Mouse (Mus musculus): ENCODE measurements around the gene Dph5. TPM values are rescaled to one million over a fixed set of nuclear protein-coding genes. Genes with fewer than 3 reads are reported as not detected.

The Dph5 gene
- polyA plus RNA-seq, 1 experiment from 2014 or later = 21.3 TPM

- Histone ChIP-seq H3K4me3 (replicated peaks; ENCODE audit: low read depth, low read length) (no peak overlapping the region), H3K9ac (ENCODE audit: low read depth, low read length) (no peak overlapping the region), H3K4me2 (ENCODE audit: low read length) (no peak overlapping the region), H3K9me3 (replicated peaks; ENCODE audit: low read length) (no peaks in the 10 kb centered on the region), H3K27me3 (ENCODE audit: insufficient read depth, low read length) (no peaks in the 10 kb centered on the region), H3K36me3 (ENCODE audit: insufficient read depth, low read length) (peaks cover 44% of the 10 kb centered on the region), H3K4me1 (replicated peaks; ENCODE audit: insufficient read depth, low read length) (no peaks in the 10 kb centered on the region), H3K27ac (no peak overlapping the region)
- 68% methylated on average over 3 of the region's 3 CpGs for WGBS
- DNase-seq (ENCODE audit: low spot score) = no peak
- no peak for ATAC-seq (replicated peaks; ENCODE audit: low FRiP score, low read depth)
- TF ChIP-seq CTCF (IDR thresholded peaks at IDR 0.05; ENCODE audit: low read depth) = no peak
Observed at GRCm38 (mm10) chr3:115949220-115949920, 61.7 kb downstream of the Dph5 start.

- Histone ChIP-seq H3K27ac (no peak overlapping the region), H3K4me1 (replicated peaks; ENCODE audit: insufficient read depth, low read length) (no peaks in the 10 kb centered on the region), H3K9me3 (replicated peaks; ENCODE audit: low read length) (no peaks in the 10 kb centered on the region), H3K9ac (ENCODE audit: low read depth, low read length) (no peak overlapping the region), H3K27me3 (ENCODE audit: insufficient read depth, low read length) (no peaks in the 10 kb centered on the region), H3K4me3 (replicated peaks; ENCODE audit: low read depth, low read length) (no peak overlapping the region), H3K4me2 (ENCODE audit: low read length) (no peak overlapping the region), H3K36me3 (ENCODE audit: insufficient read depth, low read length) (peaks cover 44% of the 10 kb centered on the region)
- no peak for TF ChIP-seq CTCF (IDR thresholded peaks at IDR 0.05; ENCODE audit: low read depth)
- ATAC-seq (replicated peaks; ENCODE audit: low FRiP score, low read depth) = no peak
- no peak for DNase-seq (ENCODE audit: low spot score)
- 87% methylated on average over 6 of the region's 6 CpGs for whole genome bisulfite sequencing
Observed at GRCm38 (mm10) chr3:115949921-115950877, 62.6 kb downstream of the Dph5 start.

- H3K27ac ChIP-seq = no peak overlapping the region
- H3K9ac ChIP-seq (ENCODE audit: low read depth, low read length) = no peak overlapping the region
- H3K36me3 ChIP-seq (ENCODE audit: insufficient read depth, low read length) = peaks cover 41% of the 10 kb centered on the region
- H3K4me3 ChIP-seq (replicated peaks; ENCODE audit: low read depth, low read length) = no peak overlapping the region
- H3K27me3 ChIP-seq (ENCODE audit: insufficient read depth, low read length) = no peaks in the 10 kb centered on the region
- H3K4me2 ChIP-seq (ENCODE audit: low read length) = no peak overlapping the region
- no peaks in the 10 kb centered on the region for H3K4me1 ChIP-seq (replicated peaks; ENCODE audit: insufficient read depth, low read length)
- 75% methylated on average over 3 of the region's 3 CpGs for WGBS
- H3K9me3 ChIP-seq (replicated peaks; ENCODE audit: low read length) = no peaks in the 10 kb centered on the region
- ATAC-seq (replicated peaks; ENCODE audit: low FRiP score, low read depth) (no peak), DNase-seq (ENCODE audit: low spot score) (peak; percentile 10)
- no peak for TF ChIP-seq CTCF (IDR thresholded peaks at IDR 0.05; ENCODE audit: low read depth)
Observed at GRCm38 (mm10) chr3:115951221-115951620, 63.6 kb downstream of the Dph5 start.

- H3K4me2 ChIP-seq (ENCODE audit: low read length) = no peak overlapping the region
- WGBS = 81% methylated on average over 4 of the region's 4 CpGs
- no peak for TF ChIP-seq CTCF (IDR thresholded peaks at IDR 0.05; ENCODE audit: low read depth)
Observed at GRCm38 (mm10) chr3:115952356-115952755, 64.7 kb downstream of the Dph5 start.

GRCm38 (mm10) chr3:115953088-115953487, 65.5 kb downstream of the Dph5 start:
- no peak overlapping the region for H3K27ac ChIP-seq
- ATAC-seq (replicated peaks; ENCODE audit: low FRiP score, low read depth) (no peak), DNase-seq (ENCODE audit: low spot score) (no peak)
- no peak for TF ChIP-seq CTCF (IDR thresholded peaks at IDR 0.05; ENCODE audit: low read depth)
- H3K4me3 ChIP-seq (replicated peaks; ENCODE audit: low read depth, low read length) = no peak overlapping the region
- H3K9ac ChIP-seq (ENCODE audit: low read depth, low read length) = no peak overlapping the region
- no peaks in the 10 kb centered on the region for H3K27me3 ChIP-seq (ENCODE audit: insufficient read depth, low read length)
- peaks cover 27% of the 10 kb centered on the region for H3K36me3 ChIP-seq (ENCODE audit: insufficient read depth, low read length)
- H3K4me2 ChIP-seq (ENCODE audit: low read length) = no peak overlapping the region
- WGBS = 79% methylated on average over 3 of the region's 3 CpGs
- H3K9me3 ChIP-seq (replicated peaks; ENCODE audit: low read length) = no peaks in the 10 kb centered on the region
- no peaks in the 10 kb centered on the region for H3K4me1 ChIP-seq (replicated peaks; ENCODE audit: insufficient read depth, low read length)

More at GRCm38 (mm10) chr3:115952356-115952755, 64.7 kb downstream of the Dph5 start:
- no peaks in the 10 kb centered on the region for H3K4me1 ChIP-seq (replicated peaks; ENCODE audit: insufficient read depth, low read length)
- H3K9ac ChIP-seq (ENCODE audit: low read depth, low read length) = no peak overlapping the region
- H3K9me3 ChIP-seq (replicated peaks; ENCODE audit: low read length) = no peaks in the 10 kb centered on the region
- DNase-seq (ENCODE audit: low spot score) (no peak), ATAC-seq (replicated peaks; ENCODE audit: low FRiP score, low read depth) (no peak)
- no peak overlapping the region for H3K4me3 ChIP-seq (replicated peaks; ENCODE audit: low read depth, low read length)
- H3K27ac ChIP-seq = no peak overlapping the region
- H3K36me3 ChIP-seq (ENCODE audit: insufficient read depth, low read length) = peaks cover 30% of the 10 kb centered on the region
- H3K27me3 ChIP-seq (ENCODE audit: insufficient read depth, low read length) = no peaks in the 10 kb centered on the region

- Histone ChIP-seq H3K27me3 (ENCODE audit: insufficient read depth, low read length) (no peaks in the 10 kb centered on the region), H3K9me3 (replicated peaks; ENCODE audit: low read length) (no peaks in the 10 kb centered on the region), H3K4me2 (ENCODE audit: low read length) (no peak overlapping the region), H3K36me3 (ENCODE audit: insufficient read depth, low read length) (peaks cover 17% of the 10 kb centered on the region; the same call in 1 of the 2 replicates), H3K4me3 (replicated peaks; ENCODE audit: low read depth, low read length) (no peak overlapping the region), H3K27ac (no peak overlapping the region), H3K9ac (ENCODE audit: low read depth, low read length) (no peak overlapping the region), H3K4me1 (replicated peaks; ENCODE audit: insufficient read depth, low read length) (no peaks in the 10 kb centered on the region)
- no peak for TF ChIP-seq CTCF (IDR thresholded peaks at IDR 0.05; ENCODE audit: low read depth)
- no peak for DNase-seq (ENCODE audit: low spot score)
- WGBS = 96% methylated on average over 7 of the region's 7 CpGs
- ATAC-seq (replicated peaks; ENCODE audit: low FRiP score, low read depth) = no peak
Observed at GRCm38 (mm10) chr3:115957223-115957622, 69.6 kb downstream of the Dph5 start.
